8 mouse cellular contexts compared by ENCODE assay signal in the genomic region with DNA sequence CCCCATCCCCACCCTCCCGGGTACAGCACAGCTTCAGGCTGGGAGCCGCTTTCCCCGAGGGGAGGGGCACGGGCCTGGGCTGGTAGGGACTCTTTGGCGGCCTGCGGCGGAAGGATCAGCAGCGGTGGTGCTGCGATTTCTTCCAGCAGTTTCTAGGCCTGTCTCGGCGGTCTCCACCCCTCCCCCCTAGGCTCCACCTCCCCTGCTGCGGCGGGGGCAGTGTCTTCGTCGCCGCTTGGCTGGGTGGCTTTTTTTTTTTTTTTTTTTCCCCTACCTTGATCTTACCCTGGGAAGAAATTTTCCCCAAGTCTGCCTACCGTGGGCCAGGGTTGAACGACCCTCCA. TPM values are rescaled to one million over a fixed set of nuclear protein-coding genes. Genes with fewer than 3 reads are reported as not detected.
DNase-seq lines count a peak whose midpoint lies in the region; ATAC-seq and TF ChIP-seq lines count a peak whose summit lies in the region.

No protein-coding gene starts in this region.

- peak overlapping the region; percentile 99 for H3K27ac ChIP-seq in heart, embryonic 11.5 days (ENCODE audit: low read depth, low read length)
- H3K27ac ChIP-seq in kidney, embryonic 16.5 days (ENCODE audit: low read length) = peak overlapping the region; percentile 98
- peak overlapping the region; percentile 99 for H3K27ac ChIP-seq in liver, adult 2 months (replicated peaks; ENCODE audit: insufficient read depth, low read depth, low read length)

- peaks cover 23% of the 10 kb centered on the region for H3K4me1 ChIP-seq in heart, embryonic 11.5 days (ENCODE audit: control insufficient read depth, insufficient read depth, low read length)
- peaks cover 43% of the 10 kb centered on the region for H3K4me1 ChIP-seq in kidney, embryonic 16.5 days (ENCODE audit: insufficient read depth, low read length)
- H3K4me1 ChIP-seq in liver, adult 2 months (ENCODE audit: control insufficient read depth, insufficient read depth, low read length) = peaks cover 27% of the 10 kb centered on the region

- H3K36me3 ChIP-seq in heart, embryonic 11.5 days (ENCODE audit: control insufficient read depth, insufficient read depth, low read length) = peaks cover 27% of the 10 kb centered on the region
- H3K36me3 ChIP-seq in kidney, embryonic 16.5 days (ENCODE audit: insufficient read depth, low read length) = peaks cover 30% of the 10 kb centered on the region
- H3K36me3 ChIP-seq in liver, adult 2 months (ENCODE audit: control insufficient read depth, insufficient read depth, low read length) = peaks cover 30% of the 10 kb centered on the region
- H3K36me3 ChIP-seq in myocyte (ENCODE audit: control insufficient read depth, insufficient read depth) = peaks cover 34% of the 10 kb centered on the region

- under 1% methylated on average over 18 of the region's 18 CpGs for WGBS in heart, embryonic 11.5 days (ENCODE audit: insufficient replicate concordance)
- WGBS in kidney, embryonic 16.5 days = under 1% methylated on average over 18 of the region's 18 CpGs
- under 1% methylated on average over 17 of the region's 18 CpGs for WGBS in liver, adult 2 months

- H3K9me3 ChIP-seq in heart, embryonic 11.5 days (replicated peaks; ENCODE audit: control insufficient read depth, low read length) = no peaks in the 10 kb centered on the region
- H3K9me3 ChIP-seq in kidney, embryonic 16.5 days (ENCODE audit: low read length) = no peaks in the 10 kb centered on the region

- H3K4me3 ChIP-seq in heart, embryonic 11.5 days (ENCODE audit: low read depth, low read length) = peak overlapping the region; percentile 100
- H3K4me3 ChIP-seq in kidney, embryonic 16.5 days (ENCODE audit: low read length) = peak overlapping the region; percentile 100
- peak overlapping the region; percentile 72 for H3K4me3 ChIP-seq in liver, adult 2 months (ENCODE audit: insufficient read depth, low read depth, low read length)
- H3K4me3 ChIP-seq in myocyte = peak overlapping the region; percentile 95

- H3K27me3 ChIP-seq in heart, embryonic 11.5 days (ENCODE audit: control insufficient read depth, insufficient read depth, low read length) = no peaks in the 10 kb centered on the region
- no peaks in the 10 kb centered on the region for H3K27me3 ChIP-seq in kidney, embryonic 16.5 days (ENCODE audit: insufficient read depth, low read length)
- no peaks in the 10 kb centered on the region for H3K27me3 ChIP-seq in liver, adult 2 months (ENCODE audit: control insufficient read depth, insufficient read depth, low read length)
- no peaks in the 10 kb centered on the region for H3K27me3 ChIP-seq in myocyte (ENCODE audit: control insufficient read depth, insufficient read depth, insufficient read length)

- H3K9ac ChIP-seq in heart, embryonic 11.5 days (ENCODE audit: low read depth, low read length) = peak overlapping the region; percentile 100
- peak overlapping the region; percentile 100 for H3K9ac ChIP-seq in kidney, embryonic 16.5 days (replicated peaks; ENCODE audit: low read length)
- H3K9ac ChIP-seq in liver, adult 2 months (ENCODE audit: low read depth, low read length) = peak overlapping the region; percentile 95

- DNase-seq in CD4-positive helper T cell, adult 2 months (ENCODE audit: low read depth, low spot score) = peak; percentile 98
- peak; percentile 99 for DNase-seq in brain, embryonic 14.5 days (ENCODE audit: low read depth)
- DNase-seq in liver, adult 2 months (ENCODE audit: extremely low read depth, low read depth, low spot score) = peak; percentile 85
- DNase-seq in spleen, postnatal 4 days (ENCODE audit: low spot score in 2 of 2) = peak; percentile 92 to 94

- TF ChIP-seq CTCF in brain, embryonic 14.5 days (IDR thresholded peaks at IDR 0.05; ENCODE audit: borderline replicate concordance, extremely low read depth, insufficient read depth, insufficient read length) = no peak
- TF ChIP-seq CTCF in liver, adult 2 months (IDR thresholded peaks at IDR 0.05; ENCODE audit: low read depth, low read length) = no peak

- H3K4me2 ChIP-seq in heart, embryonic 11.5 days = peak overlapping the region; percentile 95
- H3K4me2 ChIP-seq in kidney, embryonic 16.5 days (replicated peaks; ENCODE audit: low read depth, low read length) = peak overlapping the region; percentile 62
- H3K4me2 ChIP-seq in myocyte (ENCODE audit: low read depth) = peak overlapping the region; percentile 70

- H3ac ChIP-seq in myocyte (ENCODE audit: control insufficient read depth, insufficient read length) = peak overlapping the region; percentile 86

- ATAC-seq in erythroblast, adult 5-6 weeks (replicated peaks; ENCODE audit: low FRiP score, poor library complexity, severe bottlenecking) = peak; percentile 77
- ATAC-seq in heart, embryonic 11.5 days (replicated peaks; ENCODE audit: insufficient number of reproducible peaks, low FRiP score, low TSS enrichment) = peak; percentile 77
- ATAC-seq in kidney, embryonic 16.5 days (ENCODE audit: low FRiP score, low TSS enrichment) = peak; percentile 67

- peaks cover 8% of the 10 kb centered on the region for H3K79me2 ChIP-seq in liver, adult 2 months (ENCODE audit: control insufficient read depth, insufficient read depth, low read length)
- H3K79me2 ChIP-seq in myocyte (ENCODE audit: control insufficient read depth, insufficient read depth) = peaks cover 36% of the 10 kb centered on the region

- TF ChIP-seq POLR2A in brain, embryonic 14.5 days (IDR thresholded peaks at IDR 0.05; ENCODE audit: borderline replicate concordance, extremely low read depth, insufficient read depth, insufficient read length, poor library complexity, severe bottlenecking) = no peak
- TF ChIP-seq POLR2A in liver, adult 2 months (IDR thresholded peaks at IDR 0.05; ENCODE audit: extremely low read depth, insufficient read depth, low read length) = 0 out of 2 replicates have a peak, but pooled peaks have one; percentile 38
- peak; percentile 51 for TF ChIP-seq POLR2A in myocyte (IDR thresholded peaks at IDR 0.05; ENCODE audit: insufficient read length, low read depth)

TF ChIP-seq in myocyte, 11 proteins besides CTCF, POLR2A, EP300 and RAD21 (continues in another document):
- TF ChIP-seq E2F4 (IDR thresholded peaks at IDR 0.05; ENCODE audit: insufficient read depth) (no peak), REST (IDR thresholded peaks at IDR 0.05; ENCODE audit: insufficient read depth, insufficient read length) (no peak), CEBPB (IDR thresholded peaks at IDR 0.05; ENCODE audit: insufficient read depth, poor library complexity, severe bottlenecking) (no peak), TCF3 (IDR thresholded peaks at IDR 0.05; ENCODE audit: insufficient read length, low read depth) (no peak), SRF (IDR thresholded peaks at IDR 0.05; ENCODE audit: control insufficient read depth, insufficient read length, low read depth) (peak; percentile 46)

RNA-seq across cellular contexts. Expression of gene Hsp90ab1, which starts 0.7 kb away (rescaled TPM):
- polyA plus RNA-seq in brain, embryonic 14.5 days (2012; rRNA removed) = 677 and 1,066 TPM in 2 replicates
- total RNA-seq in erythroblast, adult 5-6 weeks (2015; ENCODE audit: low replicate concordance) = 192 and 222 TPM in 2 replicates
- total RNA-seq in erythroblast, adult 5-6 weeks (2017; ENCODE audit: low replicate concordance) = 246 and 293 TPM in 2 replicates
- polyA plus RNA-seq in heart, embryonic 11.5 days (2014; fragmentation: Nextera tagmentation; extraction: Ambion mirVana) = 1,458 and 1,495 TPM in 2 replicates
- 1,922 and 2,030 TPM in 2 replicates for polyA plus RNA-seq in kidney, embryonic 16.5 days (2015; fragmentation: Nextera tagmentation; extraction: Ambion mirVana)
- total RNA-seq in liver, adult 2 months (2014; rRNA removed) = 248 and 362 TPM in 2 replicates
- polyA plus RNA-seq in liver, adult 2 months (2012; rRNA removed) = 226 and 272 TPM in 2 replicates
- 1,606 TPM for polyA plus RNA-seq in myocyte (2012; fragmentation: generic; extraction: Trizol)

RNA-seq across cellular contexts. Expression of gene Slc35b2, which starts 10.1 kb away (rescaled TPM):
- 79.5 and 89.1 TPM in 2 replicates for polyA plus RNA-seq in brain, embryonic 14.5 days (2012; rRNA removed)
- total RNA-seq in erythroblast, adult 5-6 weeks (2015; ENCODE audit: low replicate concordance) = 16.5 and 25.2 TPM in 2 replicates
- total RNA-seq in erythroblast, adult 5-6 weeks (2017; ENCODE audit: low replicate concordance) = 2.2 and 21.7 TPM in 2 replicates
- 87.2 and 91.0 TPM in 2 replicates for polyA plus RNA-seq in heart, embryonic 11.5 days (2014; fragmentation: Nextera tagmentation; extraction: Ambion mirVana)
- 159 and 170 TPM in 2 replicates for polyA plus RNA-seq in kidney, embryonic 16.5 days (2015; fragmentation: Nextera tagmentation; extraction: Ambion mirVana)
- 43.0 and 45.9 TPM in 2 replicates for total RNA-seq in liver, adult 2 months (2014; rRNA removed)
- 69.7 and 73.0 TPM in 2 replicates for polyA plus RNA-seq in liver, adult 2 months (2012; rRNA removed)
- 80.1 TPM for polyA plus RNA-seq in myocyte (2012; fragmentation: generic; extraction: Trizol)

RNA-seq across cellular contexts. Expression of gene Nfkbie, which starts 18.2 kb away (rescaled TPM):
- polyA plus RNA-seq in brain, embryonic 14.5 days (2012; rRNA removed) = 2.8 and 3.4 TPM in 2 replicates
- 1.5 and 1.7 TPM in 2 replicates for total RNA-seq in erythroblast, adult 5-6 weeks (2015; ENCODE audit: low replicate concordance)
- total RNA-seq in erythroblast, adult 5-6 weeks (2017; ENCODE audit: low replicate concordance) = 1.1 and 1.5 TPM in 2 replicates
- 2.4 TPM in 2 replicates for polyA plus RNA-seq in heart, embryonic 11.5 days (2014; fragmentation: Nextera tagmentation; extraction: Ambion mirVana)
- 5.9 and 6.4 TPM in 2 replicates for polyA plus RNA-seq in kidney, embryonic 16.5 days (2015; fragmentation: Nextera tagmentation; extraction: Ambion mirVana)
- 1.6 and 1.9 TPM in 2 replicates for total RNA-seq in liver, adult 2 months (2014; rRNA removed)
- 2.0 and 3.0 TPM in 2 replicates for polyA plus RNA-seq in liver, adult 2 months (2012; rRNA removed)
- polyA plus RNA-seq in myocyte (2012; fragmentation: generic; extraction: Trizol) = 7.3 TPM

RNA-seq across cellular contexts. Expression of gene Tmem151b, which starts 24.3 kb away (rescaled TPM):
- 33.3 and 46.5 TPM in 2 replicates for polyA plus RNA-seq in brain, embryonic 14.5 days (2012; rRNA removed)
- total RNA-seq in erythroblast, adult 5-6 weeks (2015; ENCODE audit: low replicate concordance) = not detected in 2 replicates
- total RNA-seq in erythroblast, adult 5-6 weeks (2017; ENCODE audit: low replicate concordance) = not detected in 2 replicates
- polyA plus RNA-seq in heart, embryonic 11.5 days (2014; fragmentation: Nextera tagmentation; extraction: Ambion mirVana) = 1.00 and 1.0 TPM in 2 replicates
- 3.5 and 3.8 TPM in 2 replicates for polyA plus RNA-seq in kidney, embryonic 16.5 days (2015; fragmentation: Nextera tagmentation; extraction: Ambion mirVana)
- under 0.01 TPM in 1 of 2 replicates, not detected in the other for total RNA-seq in liver, adult 2 months (2014; rRNA removed)
- polyA plus RNA-seq in liver, adult 2 months (2012; rRNA removed) = 0.01 TPM in 1 of 2 replicates, not detected in the other
- 0.30 TPM for polyA plus RNA-seq in myocyte (2012; fragmentation: generic; extraction: Trizol)

RNA-seq across cellular contexts. Expression of gene Slc29a1, which starts 25.7 kb away (rescaled TPM):
- polyA plus RNA-seq in brain, embryonic 14.5 days (2012; rRNA removed) = 43.6 and 60.9 TPM in 2 replicates
- total RNA-seq in erythroblast, adult 5-6 weeks (2015; ENCODE audit: low replicate concordance) = 15.9 and 34.5 TPM in 2 replicates
- 32.9 and 46.5 TPM in 2 replicates for total RNA-seq in erythroblast, adult 5-6 weeks (2017; ENCODE audit: low replicate concordance)
- polyA plus RNA-seq in heart, embryonic 11.5 days (2014; fragmentation: Nextera tagmentation; extraction: Ambion mirVana) = 52.7 and 61.2 TPM in 2 replicates
- 107 and 116 TPM in 2 replicates for polyA plus RNA-seq in kidney, embryonic 16.5 days (2015; fragmentation: Nextera tagmentation; extraction: Ambion mirVana)
- total RNA-seq in liver, adult 2 months (2014; rRNA removed) = 220 and 240 TPM in 2 replicates
- 618 and 693 TPM in 2 replicates for polyA plus RNA-seq in liver, adult 2 months (2012; rRNA removed)
- polyA plus RNA-seq in myocyte (2012; fragmentation: generic; extraction: Trizol) = 913 TPM

Comparison
In these comparisons a context has a peak if more than half of its experiments do, and no peak if none do; other contexts are left out.
1. Peak in every context shown above with its lines: DNase-seq, ATAC-seq, H3K4me3 ChIP-seq and H3K27ac ChIP-seq.